Mouse (Mus musculus): Measurements from ENCODE around the gene Mast3.
"Not testable (repeated sequence)": the region's sequence is repeated elsewhere in the genome, so short reads cannot be mapped to it uniquely, and the experiment has no call there.

Mast3 gene

DNA sequence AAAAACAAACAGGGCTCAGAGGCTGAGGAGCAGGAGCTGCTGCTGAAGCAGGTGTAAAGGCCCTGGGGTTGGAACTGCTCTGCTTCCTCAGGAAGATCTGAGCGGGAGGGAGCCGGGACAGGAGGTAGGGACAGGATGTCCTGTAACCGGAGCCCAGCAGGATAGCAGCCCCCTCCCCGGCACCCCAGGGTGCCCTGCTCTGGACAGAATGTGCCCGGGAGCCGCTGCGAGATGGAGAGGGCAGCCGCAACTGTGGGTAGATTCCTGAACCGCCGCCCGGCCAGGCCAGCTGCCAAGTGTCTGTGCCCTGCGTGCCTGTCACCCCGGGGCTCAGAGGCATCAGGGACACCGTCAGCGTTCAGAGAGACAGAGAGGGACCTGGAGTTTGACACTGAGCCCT lies 28.7 kb upstream of the Mast3 start:
- no peak for DNase-seq

DNA sequence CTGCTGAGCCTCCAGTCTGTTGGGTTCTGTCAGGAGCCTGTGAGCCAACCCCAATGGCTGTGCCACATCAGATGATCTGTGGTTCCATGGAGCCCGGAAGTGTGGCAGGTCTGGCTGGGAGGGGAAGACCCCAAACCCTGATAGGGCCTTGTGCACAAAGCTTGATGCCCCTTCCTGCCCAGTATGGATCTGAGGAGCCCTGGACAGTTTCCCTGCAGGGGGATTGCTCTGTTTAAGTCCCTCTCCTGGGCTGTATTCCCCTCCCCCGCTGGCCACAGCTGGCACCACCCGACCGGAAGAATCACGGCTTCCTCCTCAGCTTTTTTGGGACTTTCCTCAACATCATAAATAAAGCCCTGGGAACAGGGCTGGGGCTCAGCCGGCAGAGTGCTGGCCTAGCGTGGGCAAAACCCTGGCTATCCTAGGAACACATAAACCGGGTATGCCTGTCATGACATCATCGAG lies 28.2 kb upstream of the Mast3 start:
- peak; percentile 49 to 55 for DNase-seq

DNA sequence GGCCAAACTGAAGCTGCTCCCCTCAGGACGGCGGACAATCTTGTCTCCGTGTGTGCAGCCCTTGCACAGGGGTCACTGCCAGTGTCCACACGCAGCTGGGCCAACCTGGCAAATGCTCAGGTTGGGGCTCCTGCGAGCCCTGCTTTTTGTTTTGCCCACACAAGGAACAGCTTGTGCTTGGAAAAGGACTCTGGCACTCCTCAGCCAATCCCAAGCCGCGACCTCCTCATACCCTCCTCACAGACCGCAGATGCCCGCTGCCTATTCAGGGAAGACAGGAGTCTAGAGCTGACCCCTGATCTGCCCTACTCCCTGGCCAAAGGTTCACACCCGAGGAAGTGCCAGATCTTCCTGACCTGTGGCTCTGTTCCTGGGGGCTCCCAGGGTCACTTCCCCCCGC lies 27.5 kb upstream of the Mast3 start:
- no peak for DNase-seq

GRCm38 (mm10) chr8:70831517-70831916 lies 26.7 kb upstream of the Mast3 start:
- no peak for DNase-seq

DNA sequence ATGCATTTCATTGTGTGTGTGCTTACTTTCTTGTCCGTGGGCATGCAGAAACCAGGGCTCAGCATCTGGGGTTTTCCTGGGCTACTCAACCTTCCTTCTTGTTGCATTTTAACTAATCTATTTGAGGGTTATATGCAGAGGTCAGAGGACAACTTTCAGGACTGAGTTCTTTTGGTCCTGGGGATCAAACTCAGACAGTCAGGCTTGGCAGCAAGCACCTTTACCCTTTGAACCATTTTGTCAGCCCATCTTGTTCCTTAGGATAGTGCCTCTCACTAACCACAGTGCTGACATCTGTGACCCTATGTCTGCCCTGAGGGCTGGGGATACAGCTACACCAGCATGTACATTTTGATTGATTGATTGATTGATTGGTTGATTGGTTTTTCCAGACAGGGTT lies 22.9 kb upstream of the Mast3 start:
- DNase-seq, result no peak

- DNase-seq, result no peak
Measured at GRCm38 (mm10) chr8:70827010-70827409, 22.2 kb upstream of the Mast3 start.

DNA sequence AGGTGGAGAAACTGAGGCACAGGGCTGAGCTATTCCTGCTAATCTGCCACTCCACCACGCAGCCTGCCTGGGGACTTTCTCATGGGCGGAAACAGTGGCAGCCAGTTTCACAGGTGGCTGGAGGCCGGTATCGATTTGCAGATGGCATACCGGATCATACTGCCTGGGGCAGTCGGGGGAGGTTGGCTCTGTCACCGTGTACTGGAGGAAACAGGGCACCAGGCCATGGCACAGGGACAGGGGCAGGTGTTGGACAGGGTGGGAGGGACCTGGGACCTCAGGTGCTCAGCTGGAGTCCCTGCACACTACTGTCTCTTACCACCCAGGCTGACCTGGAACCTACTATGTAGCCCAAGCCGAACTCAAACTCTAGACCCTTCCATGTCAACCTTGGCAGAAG lies 21.0 kb upstream of the Mast3 start:
- no peak for DNase-seq

GRCm38 (mm10) chr8:70823802-70824201 lies 18.9 kb upstream of the Mast3 start:
- no peak for DNase-seq

- not testable (repeated sequence) for DNase-seq
Measured at GRCm38 (mm10) chr8:70822594-70822993, 17.7 kb upstream of the Mast3 start.

DNA sequence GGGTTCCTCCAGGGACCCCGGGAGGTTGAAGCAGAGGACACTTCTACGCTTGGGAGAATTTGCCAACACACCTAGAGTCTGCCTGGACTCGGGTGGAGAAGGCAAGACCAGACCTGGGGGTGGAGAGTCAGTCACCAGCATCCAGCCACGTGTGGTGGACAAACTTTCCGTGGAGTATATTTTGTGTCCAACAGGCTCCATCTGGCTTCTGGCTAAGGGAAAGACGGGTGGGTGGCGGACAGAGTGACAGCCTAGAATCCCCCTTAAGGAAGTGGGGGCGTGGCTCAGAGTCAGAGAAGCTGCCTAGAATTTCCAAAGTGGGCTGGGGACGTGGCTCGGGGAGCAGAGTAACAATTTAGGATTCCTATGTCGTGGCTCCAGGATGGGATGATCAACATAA lies 17.1 kb upstream of the Mast3 start:
- DNase-seq, result no peak

DNA sequence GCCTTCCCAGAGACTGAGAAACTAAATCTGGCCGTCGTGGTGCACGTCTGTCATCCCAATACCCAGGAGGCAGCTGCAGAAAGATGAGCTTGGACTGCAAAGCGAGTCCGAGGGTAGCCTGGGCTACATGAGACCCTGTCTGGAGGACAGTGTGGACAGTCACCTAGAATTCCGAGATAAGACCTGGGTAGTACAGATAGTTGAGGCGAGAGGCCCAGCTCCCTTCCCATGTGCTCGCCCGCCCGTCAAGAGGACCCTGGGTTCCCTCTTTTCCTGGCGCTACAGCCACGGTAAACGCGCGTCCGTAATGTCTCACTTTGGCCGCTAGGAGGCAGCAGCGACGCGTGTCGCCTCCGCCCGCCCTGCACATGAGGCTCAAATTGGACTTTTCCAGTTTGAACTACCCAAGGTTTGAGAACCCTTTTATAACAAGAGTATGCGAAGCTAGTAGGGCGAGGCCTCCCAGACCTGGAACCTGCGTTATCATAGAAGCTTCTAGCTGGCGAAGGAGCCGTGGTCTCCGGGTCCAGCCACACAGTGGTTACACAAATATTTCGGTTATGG lies 16.6 kb upstream of the Mast3 start:
- DNase-seq, result peak; percentile 65 to 71

- DNase-seq, result peak in 1 of 2 experiments; percentile 35
Measured at GRCm38 (mm10) chr8:70820101-70820935, 15.5 kb upstream of the Mast3 start.

- peak in 1 of 2 experiments; percentile 49 for DNase-seq
Measured at GRCm38 (mm10) chr8:70816679-70817078, 11.8 kb upstream of the Mast3 start.

DNA sequence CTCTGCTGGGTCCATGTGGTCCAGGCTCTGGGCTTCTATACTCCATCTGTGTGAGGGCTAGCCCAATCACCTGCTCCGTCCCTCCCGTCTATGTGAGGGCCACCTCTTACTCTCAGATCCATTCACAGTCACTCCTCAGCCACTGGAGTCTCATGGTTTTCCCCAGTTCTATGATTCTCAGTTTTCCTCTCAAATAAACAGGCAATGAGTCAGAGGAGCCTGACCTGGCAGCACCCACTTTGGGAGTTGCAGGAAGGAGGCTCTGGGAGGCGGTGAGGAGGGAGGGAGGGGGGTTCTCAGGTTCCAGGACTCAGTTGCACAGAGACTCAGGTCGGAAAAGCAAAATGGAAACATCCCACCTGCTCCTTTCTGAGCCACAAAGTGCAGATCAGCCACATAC lies 8.0 kb upstream of the Mast3 start:
- DNase-seq, result no peak

DNA sequence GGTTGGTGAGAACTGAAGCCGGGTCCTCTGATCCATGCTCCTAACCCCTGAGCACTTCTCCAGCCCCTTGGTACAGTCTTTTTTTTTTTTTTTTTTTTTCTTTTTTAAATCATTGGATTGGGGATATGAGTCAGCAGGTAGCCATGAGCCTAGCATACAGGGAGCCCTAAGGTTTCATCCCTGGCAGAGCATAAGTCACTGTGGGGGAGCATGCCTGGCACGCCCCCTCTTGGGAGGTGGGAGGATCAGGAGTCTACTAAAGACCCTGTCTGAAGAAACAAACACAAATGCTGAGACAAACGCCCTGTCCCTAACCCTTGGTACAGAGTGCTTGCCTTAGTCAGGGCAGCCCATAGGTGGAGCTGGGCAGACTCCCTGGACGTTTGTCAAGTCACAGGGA lies 7.2 kb upstream of the Mast3 start:
- peak in 1 of 2 experiments; percentile 32 for DNase-seq

GRCm38 (mm10) chr8:70810962-70811680 lies 6.3 kb upstream of the Mast3 start:
- peak; percentile 78 to 87 for DNase-seq

- DNase-seq, result peak; percentile 76 to 86
Measured at GRCm38 (mm10) chr8:70808955-70809701, 4.3 kb upstream of the Mast3 start.

- DNase-seq, result peak; percentile 55 to 65
Measured at GRCm38 (mm10) chr8:70808239-70808638, 3.4 kb upstream of the Mast3 start, which contains the start of gene Il12rb1. Gene Il12rb1, plus strand, starts transcription at chr8:70808449.

- peak in 1 of 2 experiments; percentile 42 for DNase-seq
Measured at GRCm38 (mm10) chr8:70807304-70807703, 2.5 kb upstream of the Mast3 start.

DNA sequence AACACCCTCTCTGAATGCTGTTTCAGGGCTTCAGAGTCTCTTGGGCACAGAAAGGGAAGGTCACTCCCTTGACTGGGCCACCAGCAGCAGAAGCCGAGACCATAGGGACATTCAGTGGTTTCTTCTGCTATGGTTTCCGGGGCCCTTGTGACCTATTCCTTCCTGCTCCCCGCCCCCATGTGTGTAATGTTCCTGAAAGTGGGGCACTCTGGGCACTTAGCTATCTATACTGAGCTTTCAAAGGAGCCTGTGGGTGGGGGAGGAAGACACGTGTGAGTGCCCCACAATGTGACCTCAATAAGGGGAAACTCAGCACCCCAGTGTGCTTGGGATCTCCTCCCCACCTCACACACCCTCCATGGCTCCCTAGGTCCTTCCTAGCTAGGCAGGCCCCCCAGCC lies 1.7 kb upstream of the Mast3 start:
- peak; percentile 78 to 86 for DNase-seq

DNA sequence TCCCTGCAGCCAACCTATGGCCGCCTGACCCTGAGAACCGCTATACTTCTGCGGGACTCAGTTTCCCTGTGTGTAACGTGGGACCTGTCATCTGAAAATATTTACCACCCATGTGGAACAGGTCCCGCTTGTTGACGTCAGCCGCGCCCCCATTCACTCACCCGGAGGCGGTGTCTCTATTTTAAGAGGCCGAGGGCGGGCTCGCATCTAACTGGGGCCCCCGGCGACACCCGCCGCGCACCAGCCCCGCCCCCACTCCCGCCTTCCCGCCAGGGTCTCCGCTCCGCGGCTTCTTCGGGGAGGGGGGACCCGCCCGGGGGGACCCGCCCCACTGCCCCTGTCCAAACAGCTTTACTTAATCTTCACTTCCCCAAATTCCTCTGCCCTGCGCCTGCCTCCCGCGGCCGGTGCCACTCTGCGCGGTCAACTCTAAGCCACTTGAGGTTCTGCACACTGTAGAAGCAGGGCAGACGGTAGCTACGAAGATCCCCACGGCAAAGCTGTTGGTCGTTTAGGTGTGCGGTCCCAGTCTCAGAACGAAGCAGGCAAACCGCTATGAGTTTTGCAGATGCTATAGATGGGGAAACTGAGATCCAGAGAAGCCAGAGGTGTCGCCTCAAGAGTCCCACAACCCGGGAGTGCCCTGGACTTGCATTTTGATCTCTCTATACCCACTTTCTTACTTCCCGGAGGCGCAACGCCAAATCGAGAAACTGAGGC lies 933 bp downstream of the Mast3 start:
- DNase-seq, result peak; percentile 87 to 90
